Mouse (Mus musculus) skeletal muscle tissue, adult 2 months (tissue): ENCODE results near the gene Matn4.

Source experiments
- DNase-seq: peaks from one replicate; pipeline ENCODE4 v3.0.0-alpha.2; 2012; ENCODE audit warnings: low read depth, low spot score

The Matn4 gene

DNA sequence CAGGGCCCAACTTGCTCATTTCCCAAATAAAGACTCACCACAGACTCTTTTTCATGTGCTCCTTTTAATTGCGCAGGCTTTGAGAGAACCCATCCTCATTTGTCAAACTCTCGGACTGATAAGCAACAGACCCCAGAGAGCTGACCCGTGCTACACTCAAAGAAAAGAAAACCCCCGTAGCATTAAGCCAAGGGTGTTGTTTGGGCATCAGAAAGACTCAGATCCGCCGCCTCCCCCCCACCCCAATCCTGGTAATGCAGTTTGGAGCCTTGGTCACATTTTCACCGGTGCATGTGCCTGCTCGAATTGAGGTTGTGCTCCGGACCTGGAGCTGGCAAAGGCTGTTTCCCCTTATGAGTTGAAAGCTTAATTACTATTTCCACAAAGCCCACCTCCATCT, at the start of gene Matn4:
Gene Matn4, minus strand, starts transcription at position 101 of the 400 bp plus-strand sequence.
- DNase-seq: no peak

DNA sequence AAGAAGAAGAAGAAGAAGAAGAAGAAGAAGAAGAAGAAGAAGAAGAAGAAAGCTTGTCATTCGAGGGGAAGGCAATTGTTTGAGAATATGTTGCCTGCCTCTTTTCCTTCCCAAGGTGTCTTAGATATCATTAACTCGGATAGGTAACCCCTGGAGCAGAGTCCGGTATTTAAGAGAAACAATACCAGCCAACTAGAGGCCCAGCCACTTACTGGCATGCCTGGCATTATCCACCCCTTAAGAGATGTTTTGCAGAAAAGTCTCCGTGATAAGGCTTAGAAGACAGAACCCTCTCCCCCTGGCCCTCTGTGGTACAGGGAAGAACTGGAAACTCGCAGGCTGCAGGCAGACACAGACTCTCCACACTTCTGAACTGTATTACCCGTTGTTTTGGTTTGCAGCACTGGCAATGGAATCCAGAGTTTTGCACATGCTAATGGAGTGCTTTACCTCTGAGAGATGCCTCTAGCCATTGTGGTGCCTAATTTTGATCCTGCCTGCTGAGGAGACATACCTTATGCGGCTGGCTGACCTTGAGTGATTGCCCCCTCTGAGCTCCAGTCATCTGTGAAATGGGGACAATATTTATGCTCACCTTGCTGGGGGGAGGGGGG, 49.0 kb upstream of the Matn4 start:
- DNase-seq: no peak

DNA sequence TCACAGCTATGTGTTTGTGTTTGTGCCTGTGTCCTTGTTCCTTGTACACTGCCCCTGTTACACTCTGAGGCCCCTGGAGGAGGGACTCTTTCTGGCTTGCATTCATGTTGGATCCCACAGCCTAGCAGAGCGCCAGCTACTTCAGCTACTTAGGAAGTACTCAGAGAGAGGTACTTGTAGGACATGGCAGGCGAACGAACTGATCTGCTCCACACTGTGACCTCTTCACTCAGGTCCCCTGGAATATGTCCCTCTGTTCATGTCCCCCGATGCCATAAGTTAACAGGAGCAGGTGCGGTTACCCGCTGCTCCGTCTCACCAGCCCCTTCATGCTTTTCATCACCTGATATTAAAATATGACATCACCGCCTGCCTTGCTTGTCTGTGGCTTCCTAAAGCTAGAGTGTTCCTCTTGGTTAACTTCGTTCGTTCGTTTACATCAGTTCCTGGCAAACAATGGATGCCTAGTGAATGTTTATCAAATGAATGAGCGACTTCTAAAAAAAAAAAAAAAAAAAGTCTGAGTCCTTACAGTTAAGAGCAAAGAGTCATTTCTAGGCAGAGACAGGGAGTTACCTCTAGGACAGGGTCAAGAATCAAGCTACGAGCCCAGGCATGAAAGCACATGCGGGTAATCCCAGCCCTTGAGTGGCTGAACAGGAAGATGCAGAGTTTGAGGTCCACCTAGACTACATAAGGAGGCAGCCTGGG, 48.2 kb upstream of the Matn4 start:
- no peak for DNase-seq

DNA sequence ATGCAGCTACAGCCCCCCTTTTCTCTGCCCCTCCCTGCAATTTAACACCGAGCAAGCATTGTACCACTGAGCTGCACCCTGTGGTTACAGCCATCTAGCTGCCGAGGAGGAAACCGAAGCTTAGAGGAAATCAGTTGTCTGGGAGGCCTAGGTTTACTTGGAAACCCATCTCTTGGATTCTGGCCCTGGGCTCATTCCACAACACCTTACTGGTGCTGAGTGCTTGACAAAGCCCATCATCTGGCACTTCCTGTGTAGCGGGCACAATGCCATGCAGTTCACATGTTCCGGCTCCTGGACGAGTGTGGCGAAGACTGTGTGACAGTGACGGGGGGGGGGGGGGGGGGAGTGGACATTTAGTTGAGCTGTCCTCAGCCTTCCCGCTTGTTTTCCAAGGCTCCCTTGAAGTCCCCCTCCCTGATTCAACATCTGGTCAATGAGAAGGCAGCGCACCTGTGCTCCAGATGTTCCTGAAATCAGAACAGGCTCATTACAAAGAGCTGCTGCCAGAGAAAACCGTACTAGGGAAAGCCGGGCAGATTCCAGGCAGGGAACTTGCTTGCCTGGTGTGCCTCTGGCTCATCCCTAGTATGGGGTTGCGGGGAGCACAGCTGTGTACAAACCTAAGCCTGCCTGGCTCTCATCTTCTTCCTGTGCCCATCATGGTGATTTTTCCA, 47.2 kb upstream of the Matn4 start:
- no peak for DNase-seq

DNA sequence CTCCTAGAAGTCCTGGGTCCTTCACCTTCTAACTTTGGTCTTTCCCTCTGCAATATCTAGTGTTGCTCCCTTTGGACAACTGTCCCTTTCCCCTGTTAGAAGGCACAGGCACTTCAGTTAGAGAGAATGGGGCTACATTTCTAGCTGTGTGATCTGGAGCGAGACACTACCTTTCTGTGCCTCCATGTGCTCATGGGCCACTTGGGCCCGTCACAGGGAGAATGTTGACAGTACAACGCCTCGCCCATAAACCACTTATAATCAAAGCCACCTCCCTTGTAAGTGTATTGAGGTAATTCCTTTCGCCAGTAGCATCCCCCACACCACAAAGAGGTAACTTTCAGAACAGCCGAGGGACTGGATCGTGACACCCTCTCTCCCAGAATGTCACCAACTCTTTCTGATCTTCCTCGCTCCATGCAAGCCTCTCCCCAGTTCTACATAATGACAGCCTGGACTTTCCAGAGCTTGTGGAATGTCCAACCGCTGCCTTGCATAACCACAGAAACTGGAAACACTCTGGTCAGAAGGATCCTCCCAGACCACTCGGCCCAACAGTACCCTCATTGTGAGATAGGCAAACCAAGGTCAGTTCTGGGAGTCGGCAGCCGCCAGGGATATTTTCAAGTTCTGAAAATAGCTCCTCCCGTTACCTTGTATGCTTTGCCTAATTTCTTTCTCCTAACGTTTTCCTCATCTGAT, 44.5 kb upstream of the Matn4 start:
- DNase-seq: no peak

DNA sequence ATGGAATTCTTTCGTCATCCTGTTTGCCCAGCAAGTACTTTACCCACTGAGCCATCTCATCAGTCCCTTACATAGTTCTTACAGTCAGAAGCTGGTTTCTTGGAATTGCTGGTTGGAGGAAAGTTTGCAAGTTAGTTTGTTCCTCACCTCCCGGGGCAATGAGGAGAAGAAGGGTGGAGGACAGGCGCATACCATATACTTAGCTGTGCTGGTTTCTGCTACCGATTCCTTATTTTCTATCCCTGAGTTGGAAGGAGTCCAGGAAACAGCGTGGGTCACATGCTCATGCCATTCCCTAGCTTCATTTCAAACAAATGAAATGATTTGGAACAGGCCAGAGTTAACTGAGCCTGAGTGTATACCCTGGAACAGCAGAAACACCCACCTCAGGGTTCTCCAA, 44.0 kb upstream of the Matn4 start:
- DNase-seq: no peak

DNA sequence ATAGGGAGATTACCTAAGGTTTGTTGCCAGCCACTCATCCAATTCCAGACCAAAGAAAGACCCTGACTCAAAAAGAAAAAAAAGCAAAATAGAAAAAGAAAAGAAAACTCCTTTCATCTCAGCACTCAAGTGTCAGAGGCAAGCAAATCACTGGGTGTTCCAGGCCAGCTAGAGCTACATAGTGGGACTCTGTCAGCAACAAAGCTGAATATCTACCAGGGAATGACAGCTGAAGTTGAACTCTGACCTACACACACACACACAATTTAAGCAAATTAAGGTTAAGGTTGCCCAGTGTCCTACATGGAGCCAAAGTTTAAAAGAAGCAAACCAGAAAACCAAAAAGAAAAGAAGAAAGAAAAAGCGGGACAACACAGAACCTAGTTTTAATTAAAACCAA, 43.2 kb upstream of the Matn4 start:
- no peak for DNase-seq

DNA sequence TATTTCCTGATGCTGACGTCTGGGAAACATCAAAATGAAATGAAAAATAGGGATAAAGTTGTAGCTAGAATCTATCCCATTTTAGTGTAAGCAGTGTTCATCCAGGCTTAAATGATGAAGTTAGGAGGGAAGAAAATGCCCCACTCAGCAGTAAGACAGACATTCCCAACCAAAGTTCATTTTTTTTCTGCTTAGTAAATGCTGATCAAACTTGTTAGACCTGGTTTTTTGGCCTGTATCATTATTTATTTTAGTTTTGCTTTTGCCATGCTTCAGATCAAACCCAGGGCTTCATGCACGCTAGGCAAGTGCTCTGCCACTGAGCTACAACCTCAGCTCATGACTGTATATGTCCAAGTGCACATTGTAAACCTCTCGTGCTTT, 41.1 kb upstream of the Matn4 start:
- no peak for DNase-seq

DNA sequence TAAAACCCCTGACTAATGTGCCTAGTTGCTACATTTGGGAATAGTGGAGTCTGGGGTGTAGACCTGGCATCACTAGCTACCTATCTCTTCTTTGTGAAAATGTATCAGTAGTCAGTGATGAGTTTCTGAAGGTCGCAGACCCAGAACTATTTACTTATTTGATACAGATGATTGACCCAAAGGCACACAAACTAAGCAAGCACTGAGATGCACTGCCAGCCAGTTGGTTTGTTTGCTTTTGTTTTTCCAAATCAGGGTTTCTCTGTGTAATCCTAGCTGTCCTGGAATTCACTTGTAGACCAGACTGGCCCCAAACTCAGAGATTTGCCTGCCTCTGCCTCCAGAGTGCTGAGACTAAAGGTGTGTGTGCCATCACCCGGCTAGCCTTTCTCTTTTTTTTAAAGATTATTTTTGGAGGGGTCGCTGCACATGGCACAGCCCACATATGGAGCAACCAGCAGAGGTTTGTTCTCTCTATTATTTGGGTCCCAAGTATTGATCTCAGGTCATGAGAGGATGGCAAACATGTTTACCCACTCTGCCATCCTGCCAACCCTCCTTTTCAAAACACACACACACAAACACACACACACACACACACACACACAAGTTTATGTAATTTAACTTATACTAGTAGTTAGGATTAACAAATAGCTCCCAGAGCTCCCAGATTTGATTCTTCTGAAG, 40.6 kb upstream of the Matn4 start:
- DNase-seq: no peak

DNA sequence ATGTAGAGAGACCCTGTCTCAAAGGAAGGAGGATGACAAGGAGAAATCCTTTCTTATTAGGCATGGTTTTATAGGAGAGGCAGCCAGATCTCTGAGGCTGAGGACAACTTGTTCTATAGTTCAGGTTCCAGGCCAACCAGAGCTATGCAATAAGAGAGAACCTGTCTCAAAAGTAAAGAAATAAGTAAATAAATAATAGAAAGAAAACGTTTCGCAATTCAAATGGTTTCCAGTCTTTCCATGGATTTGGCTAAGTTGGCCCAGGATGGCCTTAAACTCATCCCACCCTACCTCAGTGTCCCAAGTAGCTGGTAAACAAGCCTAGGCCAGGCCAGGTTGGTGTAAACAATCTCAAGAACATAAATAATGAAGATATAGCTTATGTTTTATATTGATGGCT, 39.7 kb upstream of the Matn4 start:
- no peak for DNase-seq

DNA sequence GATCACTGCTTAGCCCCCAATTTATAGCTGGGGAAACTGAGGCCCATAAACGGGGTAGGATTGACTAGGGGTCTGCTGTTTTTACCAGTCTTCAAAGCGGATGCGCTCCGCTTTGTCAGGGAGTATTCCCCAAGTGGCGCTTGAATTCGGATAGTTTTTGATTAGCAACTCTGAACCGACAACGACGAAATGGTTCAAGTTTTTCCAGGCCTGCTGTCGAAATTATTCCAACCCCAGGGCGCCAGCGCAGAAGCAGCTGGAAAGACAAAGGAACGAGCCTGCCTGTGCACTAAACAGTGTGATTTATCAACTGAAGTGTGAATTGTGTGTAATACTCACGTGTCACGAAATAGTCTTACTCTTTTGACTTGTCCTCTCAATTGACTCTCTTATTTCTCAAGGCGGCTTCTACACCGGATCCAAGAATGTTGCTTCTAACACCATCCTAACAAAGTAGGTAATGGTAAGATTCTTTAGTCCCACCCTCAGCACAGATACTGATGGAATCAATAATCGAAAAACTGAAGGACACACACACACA, 38.6 kb upstream of the Matn4 start, which contains the start of gene Sdc4:
Gene Sdc4, minus strand, starts transcription at position 428 of the 541 bp plus-strand sequence.
- DNase-seq: no peak

DNA sequence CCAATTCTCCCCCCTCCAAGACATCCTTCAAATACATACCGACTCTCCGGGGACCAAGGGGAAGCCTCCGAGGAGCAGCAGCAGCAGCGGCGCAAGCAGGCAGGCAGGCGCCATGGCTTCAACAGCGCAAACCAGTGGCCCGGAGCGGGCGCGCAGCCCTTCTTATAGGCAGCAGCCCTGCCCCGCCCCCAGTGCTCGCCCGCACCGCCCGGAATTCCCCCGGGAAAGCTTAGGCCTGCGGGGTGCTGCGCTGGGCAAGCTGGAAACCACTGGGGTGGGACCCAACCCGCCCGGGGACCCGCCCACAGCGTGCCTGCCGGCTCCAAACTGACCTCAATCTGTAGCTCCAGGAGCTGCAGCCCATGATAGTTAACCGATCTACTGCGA, 38.1 kb upstream of the Matn4 start:
- peak; percentile 78 for DNase-seq

DNA sequence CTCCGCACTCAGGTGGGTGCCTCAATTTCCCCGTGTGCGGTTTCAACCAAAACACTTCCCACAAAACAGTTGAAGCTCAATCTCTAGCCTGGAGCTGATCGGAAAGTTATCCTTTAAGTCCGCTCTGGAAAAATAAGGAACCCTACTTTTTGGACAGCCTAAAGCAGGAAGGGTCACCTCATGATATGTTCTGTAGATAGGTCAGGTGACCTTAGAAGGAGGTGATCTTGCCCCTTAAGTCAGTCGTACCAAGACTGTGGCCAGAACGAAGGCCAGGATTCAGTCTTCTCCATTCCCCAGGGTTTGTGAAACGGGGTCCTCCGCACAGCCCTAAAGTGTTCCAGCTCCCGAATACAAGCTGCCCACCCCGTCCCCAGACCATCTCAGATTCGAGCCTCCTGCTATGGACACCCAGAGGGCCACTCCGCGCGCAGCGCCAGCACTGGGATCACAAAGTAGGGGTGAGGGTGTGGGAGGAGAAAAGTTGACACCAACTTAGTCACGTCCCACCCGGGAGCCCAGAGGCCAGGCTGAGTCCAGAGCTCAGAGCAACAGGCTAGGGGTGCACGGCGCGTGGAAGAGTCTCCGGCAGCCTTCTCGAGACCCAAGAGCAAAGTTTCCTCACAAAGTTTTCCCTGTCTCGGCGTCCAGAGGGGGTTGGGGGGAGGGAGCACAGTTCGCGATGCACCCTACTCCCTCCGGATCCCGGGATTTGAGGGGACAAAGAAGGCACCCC, 37.5 kb upstream of the Matn4 start:
- no peak for DNase-seq

DNA sequence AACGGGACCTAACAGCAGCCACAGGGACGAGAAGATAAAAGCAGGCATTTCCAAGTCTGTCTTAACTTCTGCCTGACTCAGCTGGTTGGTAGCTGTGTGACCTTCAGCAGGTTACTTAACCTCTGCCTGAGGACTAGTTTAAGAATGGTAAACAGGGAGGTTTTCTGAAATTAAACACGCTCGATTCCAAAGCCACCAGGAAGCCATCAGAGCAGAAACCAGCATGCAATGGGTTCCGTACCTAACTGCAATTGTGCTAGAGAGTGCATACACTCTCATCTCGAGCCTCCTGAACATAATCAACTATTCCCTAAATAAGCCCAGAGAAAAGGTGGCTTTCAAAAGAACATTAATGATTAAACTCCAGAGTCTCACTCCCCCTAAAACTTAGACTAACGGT, 36.8 kb upstream of the Matn4 start:
- no peak for DNase-seq

DNA sequence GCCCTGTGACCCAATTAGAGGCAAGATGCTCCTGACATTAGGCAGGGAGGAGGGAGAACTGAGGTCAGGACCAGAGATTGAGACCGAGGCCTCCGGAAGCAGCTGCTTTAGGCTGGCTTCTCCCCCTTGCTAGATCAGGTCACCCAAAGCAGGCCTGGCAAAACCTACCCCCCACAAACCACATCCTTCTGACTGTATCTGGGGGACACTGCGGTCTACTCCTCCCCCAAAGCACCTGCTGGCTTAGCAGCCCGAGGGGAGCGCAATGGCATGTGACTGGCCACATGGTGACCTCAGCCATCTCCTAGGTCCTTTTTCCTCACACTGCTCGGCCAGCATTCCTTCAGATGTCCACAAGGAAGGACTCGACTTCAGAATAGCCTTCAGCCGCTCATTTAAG, 36.2 kb upstream of the Matn4 start:
- DNase-seq: peak; percentile 61

DNA sequence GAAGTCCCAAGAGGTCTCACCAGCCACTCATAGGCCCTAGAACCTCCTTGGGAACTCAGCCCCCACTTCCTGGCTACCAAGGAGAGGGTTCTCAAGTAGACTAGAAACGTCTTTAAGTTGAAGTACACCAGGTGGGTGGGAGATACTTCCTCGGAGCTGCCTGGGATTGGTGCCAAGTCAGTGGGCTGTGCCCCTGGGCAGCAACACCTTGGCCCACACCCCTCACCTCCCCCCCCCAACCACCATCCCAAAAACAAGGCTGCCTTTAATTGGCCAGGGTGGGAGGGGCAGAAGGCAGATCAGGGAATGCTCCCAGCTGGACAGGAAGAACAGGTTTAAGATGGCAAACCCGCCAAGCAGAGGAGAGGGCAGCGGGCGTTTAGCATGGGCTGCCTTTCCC, 35.4 kb upstream of the Matn4 start:
- no peak for DNase-seq

DNA sequence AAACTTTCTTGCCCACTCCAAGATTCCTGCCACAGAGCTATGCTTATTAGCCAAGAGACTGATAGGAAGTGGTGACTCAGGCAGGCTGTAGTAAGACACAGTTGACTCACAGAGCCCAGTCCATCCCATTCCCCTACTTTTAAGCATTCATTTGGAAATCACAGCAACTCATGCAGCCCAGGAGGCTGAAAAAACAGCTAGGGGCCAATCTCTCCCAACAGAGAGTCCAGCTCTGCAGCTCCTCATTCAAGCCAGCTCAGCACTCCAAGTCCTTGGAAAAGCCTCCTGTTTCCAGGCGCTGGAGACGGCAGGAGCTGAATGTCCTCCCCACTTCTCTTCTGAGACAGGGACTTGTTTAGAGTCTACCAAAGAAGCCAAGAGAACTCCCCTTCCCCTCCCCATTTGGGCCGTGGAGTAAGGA, 34.1 kb upstream of the Matn4 start:
- no peak for DNase-seq

DNA sequence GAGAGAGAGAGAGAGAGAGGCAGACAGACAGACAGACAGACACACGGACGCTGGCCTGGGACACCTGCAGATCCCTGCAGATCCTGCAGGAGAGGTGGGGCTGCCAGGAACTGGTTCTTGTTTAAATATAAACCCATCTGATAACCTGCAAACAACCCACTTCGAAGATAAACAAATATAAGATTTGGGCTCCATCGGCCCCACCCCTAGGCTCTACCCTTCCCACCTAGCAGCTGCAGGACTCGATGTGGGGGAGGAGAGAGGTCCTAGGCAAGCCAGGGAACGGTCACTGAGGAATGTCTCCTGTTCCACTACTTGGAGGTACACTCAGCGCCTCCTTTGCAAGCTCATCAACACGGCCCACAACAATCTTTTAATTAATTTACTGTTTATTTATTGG, 33.3 kb upstream of the Matn4 start:
- no peak for DNase-seq

DNA sequence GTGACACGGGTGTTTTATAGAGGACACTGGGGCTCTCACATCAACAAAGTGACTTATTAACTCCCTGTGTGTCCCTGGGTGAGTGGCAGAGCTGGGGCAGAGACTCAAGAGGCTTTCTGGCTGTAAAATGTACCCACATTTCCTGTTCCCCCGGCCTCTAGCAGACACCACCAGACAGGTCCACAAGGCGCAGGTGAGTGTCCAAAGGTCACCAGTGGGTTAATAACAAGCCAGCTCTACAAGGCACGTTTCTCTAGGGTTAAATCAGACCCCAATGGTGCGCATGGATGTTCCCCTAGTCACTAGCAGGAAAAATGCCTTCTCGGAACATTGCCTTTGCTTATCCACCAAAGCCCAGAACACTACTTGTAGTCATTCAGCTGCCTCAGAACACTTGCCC, 32.8 kb upstream of the Matn4 start:
- DNase-seq: no peak

DNA sequence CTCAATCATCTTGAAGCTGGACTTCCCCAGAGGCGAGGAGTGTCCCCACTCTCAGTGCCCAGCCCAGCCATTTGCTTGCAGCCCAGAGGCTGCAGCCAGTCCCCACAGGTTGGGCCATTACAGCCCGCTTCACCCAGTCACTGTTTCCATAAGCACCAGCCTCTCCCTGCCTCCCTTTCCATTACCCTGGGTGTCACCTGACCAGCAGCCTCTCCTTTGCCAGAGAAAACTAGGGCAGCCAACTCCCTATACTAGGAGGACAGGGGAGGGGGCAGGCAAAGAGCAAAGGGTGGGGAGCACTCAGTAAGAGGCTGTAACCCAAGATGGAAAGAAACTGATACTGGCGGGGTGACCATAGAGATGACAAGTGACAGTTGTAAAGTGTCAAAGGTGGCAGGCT, 32.0 kb upstream of the Matn4 start:
- peak; percentile 79 for DNase-seq
